Mouse (Mus musculus) bone marrow macrophage, adult 2 months (primary cell): ENCODE data around the gene Ezr. TPM values are rescaled to one million over a fixed set of nuclear protein-coding genes. Genes with fewer than 3 reads are reported as not detected.

ENCODE experiments used
- H3K27ac ChIP-seq: 2 replicates; pipeline ENCODE4 v1.5.1; 2012; ENCODE audit warnings: low read depth, low read length; ENCODE audit not compliant: insufficient read depth
- H3K4me1 ChIP-seq: 2 replicates; pipeline ENCODE4 v1.6.1; 2012; ENCODE audit warnings: low read length; ENCODE audit not compliant: control insufficient read depth, insufficient read depth
- H3K4me3 ChIP-seq: 2 replicates; pipeline ENCODE4 v1.5.1; 2012; ENCODE audit warnings: mild to moderate bottlenecking, low read length, moderate library complexity; ENCODE audit not compliant: insufficient read depth
- CTCF ChIP-seq: IDR thresholded peaks from 2 replicates; pipeline ENCODE4 v1.5.1; 2012; ENCODE audit warnings: low read depth, mild to moderate bottlenecking, low read length, moderate library complexity
- POLR2A ChIP-seq: IDR thresholded peaks from 2 replicates; pipeline ENCODE4 v1.6.1; 2012; ENCODE audit warnings: mild to moderate bottlenecking, low read depth, low read length, borderline replicate concordance
- polyA plus RNA-seq: library from polyadenylated mRNA; stranded (reverse); fragments of >200 nt; gene quantifications from 2 replicates; pipeline ENCODE4 v1.2.4, GENCODE M21; 2012; ENCODE audit not compliant: missing spikeins, insufficient read depth, insufficient read length

The Ezr gene
- polyA plus RNA-seq, 1 experiment = 19.4 TPM

DNA sequence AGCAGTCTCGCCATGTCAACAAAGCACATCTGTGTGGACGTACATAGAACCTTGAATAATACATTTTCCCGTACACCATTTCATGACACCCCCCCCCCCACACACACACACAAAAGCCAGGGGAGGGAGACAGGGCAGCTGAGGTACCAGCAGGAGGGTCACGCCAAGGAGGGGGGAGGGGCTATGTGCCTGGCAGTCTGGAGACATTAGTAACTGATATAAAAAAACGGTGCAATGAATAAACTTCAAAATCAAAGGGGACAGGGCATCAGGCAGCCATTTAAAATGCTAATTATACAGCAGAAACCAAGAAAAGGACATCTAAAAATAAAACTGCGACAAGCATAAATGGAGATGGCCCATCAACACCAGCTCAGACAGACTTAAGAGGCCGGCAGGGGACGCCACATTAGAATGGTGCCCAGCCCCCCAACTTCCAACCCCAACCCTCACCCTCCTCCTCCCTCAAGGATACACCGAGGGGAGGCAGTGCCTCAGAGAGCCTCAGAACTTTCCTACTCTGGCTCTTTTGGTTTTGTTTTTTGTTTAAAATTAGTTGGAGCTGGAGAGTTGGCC, 22.8 kb downstream of the Ezr start:
- TF ChIP-seq CTCF = no peak
- no peak for TF ChIP-seq POLR2A
- H3K4me3 ChIP-seq = no peak overlapping the region
- H3K4me1 ChIP-seq = no peaks in the 10 kb centered on the region
- no peak overlapping the region for H3K27ac ChIP-seq

DNA sequence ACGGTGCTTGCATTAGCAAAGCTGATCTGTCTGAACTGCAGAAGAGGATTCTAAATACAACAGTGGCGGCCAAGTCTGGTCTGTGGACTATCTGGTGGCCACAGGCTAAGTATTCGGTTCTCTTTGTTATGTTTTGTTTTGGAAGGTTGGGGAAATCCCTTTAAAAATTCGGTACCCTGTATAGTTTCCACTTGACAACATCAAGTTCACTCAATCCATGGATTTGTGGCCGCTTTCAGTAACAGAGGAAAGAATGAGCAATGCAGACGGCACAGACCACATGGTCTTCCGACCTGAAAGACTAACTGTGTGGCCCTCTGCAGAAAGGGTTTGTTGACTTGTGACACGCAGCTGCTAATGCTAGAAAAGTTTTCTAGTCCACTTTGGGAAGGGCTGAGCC, 23.7 kb downstream of the Ezr start:
- Histone ChIP-seq H3K27ac (no peak overlapping the region), H3K4me1 (no peaks in the 10 kb centered on the region), H3K4me3 (no peak overlapping the region)
- TF ChIP-seq CTCF (no peak), POLR2A (no peak)

DNA sequence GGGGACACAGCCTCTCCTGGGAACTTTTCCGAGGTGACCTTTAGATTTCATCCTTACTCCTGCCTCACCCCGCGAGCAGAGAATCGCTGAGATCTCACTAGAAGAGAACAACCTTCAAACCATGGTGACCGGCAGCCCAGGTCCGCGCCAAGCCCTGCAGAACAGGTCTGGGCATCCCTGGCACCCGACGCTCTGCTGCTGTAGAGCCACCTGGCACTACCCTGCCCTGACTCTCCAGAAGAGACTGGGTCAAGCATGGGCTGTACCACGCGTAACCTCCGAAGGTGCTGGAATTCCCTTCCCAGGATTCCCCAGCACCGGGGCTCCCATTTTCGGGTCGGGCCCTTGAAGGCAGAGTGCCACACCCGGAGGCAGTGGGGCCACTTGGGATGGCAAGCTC, 24.7 kb downstream of the Ezr start:
- H3K4me1 ChIP-seq = no peaks in the 10 kb centered on the region
- no peak overlapping the region for H3K27ac ChIP-seq
- H3K4me3 ChIP-seq = no peak overlapping the region
- no peak for TF ChIP-seq CTCF
- TF ChIP-seq POLR2A = no peak

DNA sequence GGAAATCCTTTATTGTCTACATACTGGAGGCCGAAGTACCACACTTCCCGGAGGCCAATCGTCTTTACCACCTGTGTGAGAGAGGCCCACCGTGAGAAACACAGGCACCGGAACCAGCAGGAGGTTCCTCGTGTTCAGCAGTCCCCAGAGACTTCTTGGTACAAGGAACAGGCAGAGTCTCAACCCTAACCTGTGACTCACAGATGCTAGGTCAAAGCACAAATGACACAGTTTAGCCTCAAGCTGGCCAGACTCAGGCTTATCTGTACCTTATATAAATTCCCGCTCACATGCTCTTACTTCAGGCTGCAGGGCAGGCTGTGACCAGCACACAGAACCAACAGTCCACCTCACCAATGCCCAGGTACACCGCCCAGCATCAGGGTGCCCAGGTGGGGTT, 26.7 kb downstream of the Ezr start:
- H3K27ac ChIP-seq = no peak overlapping the region
- no peak overlapping the region for H3K4me3 ChIP-seq
- no peak for TF ChIP-seq CTCF
- TF ChIP-seq POLR2A = no peak
- no peaks in the 10 kb centered on the region for H3K4me1 ChIP-seq

DNA sequence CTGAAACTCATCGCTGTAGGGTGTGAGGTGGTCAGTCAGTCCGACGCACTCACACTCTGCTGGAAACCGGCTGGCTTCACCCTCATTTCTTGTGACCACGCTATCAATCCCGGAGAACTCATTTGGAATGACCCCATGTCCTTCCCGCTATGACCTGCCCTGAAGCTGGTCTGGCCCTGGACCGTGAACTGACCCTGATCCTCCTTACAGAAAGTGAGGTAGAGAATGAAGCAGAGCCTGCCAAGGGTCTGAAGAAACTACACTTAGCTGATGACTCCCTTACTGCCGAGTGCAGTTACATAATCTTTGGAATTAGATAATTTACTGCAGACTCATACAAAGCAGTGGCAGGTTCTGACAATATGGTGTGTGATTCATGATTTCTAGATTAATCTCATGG, 27.4 kb downstream of the Ezr start:
- Histone ChIP-seq H3K27ac (no peak overlapping the region), H3K4me3 (no peak overlapping the region), H3K4me1 (no peaks in the 10 kb centered on the region)
- no peak for TF ChIP-seq POLR2A

DNA sequence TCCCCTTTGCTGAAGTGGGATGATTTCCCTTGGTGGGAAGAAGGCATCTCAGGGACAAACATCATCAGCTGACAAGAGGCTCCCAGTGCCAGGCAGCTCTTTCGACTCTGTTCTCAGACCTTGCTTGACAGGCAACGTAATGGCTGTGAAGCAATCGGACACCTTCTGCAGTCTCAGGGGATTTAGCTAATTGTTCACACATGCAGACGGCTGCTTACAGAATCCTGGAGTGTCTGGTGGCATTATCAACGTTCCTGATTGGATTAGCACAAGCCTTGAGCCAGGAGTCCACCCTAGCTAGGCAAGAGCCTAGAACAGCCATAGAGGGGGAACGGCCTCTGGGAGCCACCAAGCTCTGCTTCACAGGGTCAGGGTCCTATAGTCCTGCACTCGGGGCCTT, 30.2 kb downstream of the Ezr start:
- Histone ChIP-seq H3K4me1 (peaks cover 18% of the 10 kb centered on the region), H3K27ac (no peak overlapping the region), H3K4me3 (no peak overlapping the region)
- TF ChIP-seq CTCF = no peak
- no peak for TF ChIP-seq POLR2A

DNA sequence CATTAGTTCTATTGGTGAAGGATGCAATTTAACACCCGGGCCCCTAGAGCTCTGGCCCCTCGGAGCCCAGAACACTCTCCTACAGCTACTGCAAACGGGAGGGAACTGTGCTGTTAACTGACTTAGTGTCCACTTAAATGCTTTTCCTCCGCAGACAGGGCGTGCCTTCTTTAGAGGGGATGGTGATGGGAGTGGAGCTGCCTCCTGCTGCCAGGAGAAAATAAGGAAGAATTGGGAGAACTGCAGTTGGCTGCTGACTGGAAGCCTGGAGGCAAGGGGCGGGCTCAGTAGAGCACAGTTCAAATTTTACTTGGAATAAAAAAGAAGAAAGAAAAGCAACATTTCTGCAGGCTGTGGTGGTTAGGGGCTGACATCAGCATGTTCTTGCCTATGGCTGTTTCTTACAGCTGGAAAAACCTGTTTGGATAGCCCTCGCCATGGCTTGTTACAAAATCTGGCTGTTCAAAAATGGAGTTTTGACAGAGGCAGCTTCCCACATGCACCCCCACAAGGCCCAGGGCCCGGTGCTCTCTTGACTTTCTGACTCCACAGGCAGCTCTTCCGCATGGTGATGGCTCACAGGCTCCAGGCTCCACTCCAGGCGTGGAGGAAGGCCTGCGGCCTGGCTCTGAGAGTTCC, 31.2 kb downstream of the Ezr start:
- no peak overlapping the region for H3K27ac ChIP-seq
- no peak for TF ChIP-seq POLR2A
- TF ChIP-seq CTCF = no peak
- H3K4me1 ChIP-seq = peaks cover 26% of the 10 kb centered on the region
- no peak overlapping the region for H3K4me3 ChIP-seq

DNA sequence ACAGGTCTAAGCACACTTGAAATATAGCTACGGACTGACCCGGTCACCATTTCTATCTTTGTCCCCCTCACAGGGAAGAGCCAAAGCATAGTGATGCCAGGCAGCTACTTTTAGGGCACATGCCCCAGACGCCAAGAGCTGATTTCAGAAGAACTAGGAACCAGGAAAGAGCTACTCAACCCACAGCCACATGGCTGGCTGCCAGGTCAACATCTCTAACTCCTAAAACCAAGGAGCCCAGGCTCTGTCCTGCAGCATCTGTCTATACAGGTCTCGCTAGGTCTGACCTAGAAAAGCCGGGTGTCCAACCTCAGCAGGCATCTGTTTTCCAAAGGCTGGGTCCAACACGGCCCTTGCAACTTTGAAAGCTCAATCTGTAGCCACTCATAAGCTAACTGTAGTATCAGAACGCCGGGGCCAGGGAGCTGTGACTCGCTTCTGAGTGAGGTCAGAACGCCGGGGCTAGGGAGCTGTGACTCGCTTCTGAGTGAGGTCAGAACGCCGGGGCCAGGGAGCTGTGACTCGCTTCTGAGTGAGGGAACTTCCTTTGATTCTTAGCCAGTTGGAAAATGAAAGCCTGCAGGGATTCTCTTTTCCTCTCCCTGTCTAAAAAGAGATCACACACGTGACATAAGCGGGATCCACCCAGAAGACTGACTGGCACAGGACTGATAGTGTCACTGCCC, 33.7 kb downstream of the Ezr start:
- H3K4me1 ChIP-seq = peaks cover 33% of the 10 kb centered on the region
- TF ChIP-seq POLR2A (no peak), CTCF (no peak)
- H3K27ac ChIP-seq = no peak overlapping the region
- peak overlapping the region; percentile 24 for H3K4me3 ChIP-seq

DNA sequence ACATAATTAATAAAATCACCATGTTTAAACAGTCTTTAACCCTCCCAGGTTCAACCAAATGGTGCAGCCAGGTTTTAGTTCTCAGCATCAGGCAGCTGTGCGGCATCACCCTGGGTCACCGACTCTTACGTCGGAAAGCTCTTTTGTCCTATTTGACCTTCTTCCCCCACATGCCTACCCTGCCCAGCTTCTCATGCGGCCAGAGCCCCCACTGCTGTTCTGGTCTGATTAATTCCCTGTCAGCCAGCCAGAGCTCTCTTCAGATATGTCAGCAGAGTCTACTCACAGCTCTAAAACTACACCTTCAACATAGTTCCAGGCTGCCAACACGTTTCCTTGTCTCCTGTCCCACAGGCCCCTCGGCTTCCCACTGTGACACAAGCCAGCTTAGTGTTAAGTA, 35.1 kb downstream of the Ezr start:
- Histone ChIP-seq H3K4me3 (no peak overlapping the region), H3K4me1 (peaks cover 39% of the 10 kb centered on the region), H3K27ac (no peak overlapping the region)
- TF ChIP-seq POLR2A = no peak
- no peak for TF ChIP-seq CTCF
